ENCODE assay signal across 8 mouse cellular contexts in the genomic region with DNA sequence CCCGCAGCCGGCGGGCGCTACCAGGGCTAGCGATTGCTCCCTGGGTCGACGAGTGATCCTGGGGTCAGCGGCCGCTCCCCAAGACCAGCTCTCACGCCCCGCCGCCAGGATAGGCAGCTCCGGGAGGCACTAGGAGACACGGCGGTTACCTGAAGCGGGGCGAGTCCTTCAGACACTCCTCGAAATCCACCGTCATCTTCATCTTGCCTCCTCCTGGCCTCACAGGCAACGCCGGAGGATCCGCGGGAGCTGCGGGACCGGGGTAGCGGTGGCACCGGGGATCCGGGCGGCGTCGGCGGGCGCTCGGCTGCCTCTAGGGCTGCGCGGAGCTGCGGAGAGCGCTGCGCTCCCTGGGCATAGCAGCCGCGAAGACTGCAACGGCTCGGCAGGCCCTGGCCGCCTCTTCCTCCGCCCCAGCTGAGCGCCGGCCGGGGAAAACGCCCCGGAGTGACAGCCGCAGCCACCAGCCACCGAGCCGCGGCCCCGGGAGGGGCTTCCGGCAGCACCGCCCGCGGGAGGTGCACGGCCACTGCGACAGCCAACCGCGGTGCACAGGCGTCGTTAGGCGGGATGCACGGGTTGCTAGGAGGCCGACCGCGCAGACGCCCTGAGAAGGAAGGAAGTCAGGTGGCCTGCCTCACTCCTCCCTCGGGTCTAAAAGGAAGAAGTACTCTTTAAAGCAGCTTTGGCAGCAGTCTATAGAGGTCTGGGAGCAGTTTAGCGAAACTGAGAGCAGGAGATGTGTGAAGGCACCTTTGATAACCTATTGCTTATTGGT. TPM values are rescaled to one million over a fixed set of nuclear protein-coding genes. Genes with fewer than 3 reads are reported as not detected.
DNase-seq lines count a peak whose midpoint lies in the region; ATAC-seq and TF ChIP-seq lines count a peak whose summit lies in the region.

A gene (minus strand): TSS at position 456 of the 778 bp plus-strand sequence.

- peaks cover 13% of the 10 kb centered on the region; the same call in 1 of the 2 replicates for H3K4me1 ChIP-seq in embryonic facial prominence, embryonic 14.5 days (ENCODE audit: control insufficient read depth, insufficient read depth, low read length)
- peaks cover 5% of the 10 kb centered on the region for H3K4me1 ChIP-seq in heart, adult 2 months (ENCODE audit: control insufficient read depth, insufficient read depth, low read length)
- H3K4me1 ChIP-seq in limb, embryonic 13.5 days = peaks cover 20% of the 10 kb centered on the region
- H3K4me1 ChIP-seq in midbrain, embryonic 16.5 days (ENCODE audit: control insufficient read depth, insufficient read depth, low read length) = peaks cover 17% of the 10 kb centered on the region

- intact Hi-C loops in heart, adult 2 months (cut with DNase I) = loop anchor here (2.0 to 5.0 kb wide), 2 partner anchors 74 to 146 kb away; a partner anchor contains a TSS

- H3K9me3 ChIP-seq in embryonic facial prominence, embryonic 14.5 days (ENCODE audit: control insufficient read depth, low read length) = no peaks in the 10 kb centered on the region
- H3K9me3 ChIP-seq in limb, embryonic 13.5 days = no peaks in the 10 kb centered on the region
- H3K9me3 ChIP-seq in midbrain, embryonic 16.5 days (replicated peaks; ENCODE audit: control insufficient read depth, low read length, poor library complexity, severe bottlenecking) = no peaks in the 10 kb centered on the region

- H3K9ac ChIP-seq in embryonic facial prominence, embryonic 14.5 days (ENCODE audit: low read depth, low read length) = peak within 1 kb of the TSS; percentile 94
- peak within 1 kb of the TSS; percentile 96 for H3K9ac ChIP-seq in heart, adult 2 months (ENCODE audit: low read depth, low read length)
- H3K9ac ChIP-seq in limb, embryonic 13.5 days = peak within 1 kb of the TSS; percentile 92
- peak within 1 kb of the TSS; percentile 96 for H3K9ac ChIP-seq in midbrain, embryonic 16.5 days (ENCODE audit: low read depth, low read length)

- H3K27ac ChIP-seq in embryonic facial prominence, embryonic 14.5 days (replicated peaks; ENCODE audit: low read depth, low read length) = peak within 1 kb of the TSS; percentile 95
- peak within 1 kb of the TSS; percentile 97 for H3K27ac ChIP-seq in heart, adult 2 months
- peak within 1 kb of the TSS; percentile 92 for H3K27ac ChIP-seq in limb, embryonic 13.5 days
- H3K27ac ChIP-seq in midbrain, embryonic 16.5 days (ENCODE audit: low read length) = peak within 1 kb of the TSS; percentile 95

- H3K4me3 ChIP-seq in embryonic facial prominence, embryonic 14.5 days (ENCODE audit: low read depth, low read length) = peak within 1 kb of the TSS; percentile 94
- peak within 1 kb of the TSS; percentile 98 for H3K4me3 ChIP-seq in heart, adult 2 months
- H3K4me3 ChIP-seq in limb, embryonic 13.5 days = peak within 1 kb of the TSS; percentile 96
- H3K4me3 ChIP-seq in midbrain, embryonic 16.5 days (ENCODE audit: low read depth, low read length) = peak within 1 kb of the TSS; percentile 97

- DNase-seq in 3T3-L1 (ENCODE audit: low read depth, low spot score) = peak; percentile 97
- DNase-seq in adrenal gland, postnatal 4 days (ENCODE audit: low spot score in 2 of 2) = peak; percentile 96 to 97
- peak; percentile 99 for DNase-seq in embryonic facial prominence, embryonic 14.5 days (ENCODE audit: low spot score)
- DNase-seq in heart, adult 2 months = peak; percentile 98 to 99
- peak; percentile 98 for DNase-seq in kidney, adult 8-10 months
- peak; percentile 88 to 96 for DNase-seq in spleen, postnatal 10 days (ENCODE audit: low spot score in 2 of 2)

- TF ChIP-seq CTCF in heart, adult 2 months (IDR thresholded peaks at IDR 0.05) = no peak

- no peak for TF ChIP-seq EP300 in heart, adult 2 months (IDR thresholded peaks at IDR 0.05; ENCODE audit: insufficient read depth, low read depth, low read length)

- no peaks in the 10 kb centered on the region for H3K27me3 ChIP-seq in embryonic facial prominence, embryonic 14.5 days (replicated peaks; ENCODE audit: control insufficient read depth, insufficient read depth, low read length)
- H3K27me3 ChIP-seq in heart, adult 2 months (ENCODE audit: control insufficient read depth, insufficient read depth, low read length) = no peaks in the 10 kb centered on the region
- H3K27me3 ChIP-seq in limb, embryonic 13.5 days = no peaks in the 10 kb centered on the region
- no peaks in the 10 kb centered on the region for H3K27me3 ChIP-seq in midbrain, embryonic 16.5 days (ENCODE audit: control insufficient read depth, insufficient read depth, low read depth, low read length)

- peak within 1 kb of the TSS; percentile 83 for H3K4me2 ChIP-seq in embryonic facial prominence, embryonic 14.5 days (ENCODE audit: low read depth, low read length)
- peak within 1 kb of the TSS; percentile 84 for H3K4me2 ChIP-seq in limb, embryonic 13.5 days (replicated peaks)
- peak within 1 kb of the TSS; percentile 75 for H3K4me2 ChIP-seq in midbrain, embryonic 16.5 days (ENCODE audit: low read length)

- peak; percentile 99 for ATAC-seq in embryonic facial prominence, embryonic 14.5 days (ENCODE audit: low read depth)
- ATAC-seq in limb, embryonic 13.5 days (ENCODE audit: low FRiP score, low read depth) = peak; percentile 100
- ATAC-seq in midbrain, embryonic 16.5 days = peak; percentile 99

- H3K79me2 ChIP-seq in heart, adult 2 months (replicated peaks; ENCODE audit: control insufficient read depth, insufficient read depth, low read length) = peaks cover 4% of the 10 kb centered on the region

- H3K36me3 ChIP-seq in embryonic facial prominence, embryonic 14.5 days (ENCODE audit: control insufficient read depth, insufficient read depth, low read length) = no peaks in the 10 kb centered on the region
- H3K36me3 ChIP-seq in heart, adult 2 months (ENCODE audit: control insufficient read depth, insufficient read depth, low read length) = peaks cover 4% of the 10 kb centered on the region; the same call in 1 of the 2 replicates
- H3K36me3 ChIP-seq in limb, embryonic 13.5 days = no peaks in the 10 kb centered on the region
- no peaks in the 10 kb centered on the region for H3K36me3 ChIP-seq in midbrain, embryonic 16.5 days (ENCODE audit: control insufficient read depth, insufficient read depth, low read length)

- WGBS in embryonic facial prominence, embryonic 14.5 days = under 1% methylated on average over 30 of the region's 73 CpGs
- WGBS in heart, adult 2 months = under 1% methylated on average over 73 of the region's 73 CpGs
- under 1% methylated on average over 54 of the region's 73 CpGs for WGBS in limb, embryonic 13.5 days
- 0% methylated on average over 64 of the region's 73 CpGs for WGBS in midbrain, embryonic 16.5 days

- peak; percentile 86 for TF ChIP-seq POLR2A in heart, adult 2 months (IDR thresholded peaks at IDR 0.05; ENCODE audit: insufficient read depth, low read depth, low read length)

RNA-seq across cellular contexts. Expression of the gene that starts here (rescaled TPM):
- total RNA-seq in adrenal gland, postnatal 4 days (2021) = 10 to 100 TPM; 49.8 to 49.9 TPM
- polyA plus RNA-seq in embryonic facial prominence, embryonic 14.5 days (2014; fragmentation: Nextera tagmentation; extraction: Ambion mirVana) = 26.3 and 27.2 TPM in 2 replicates
- 10 to 100 TPM; 17.6 to 17.8 TPM for total RNA-seq in heart, adult 2 months (2021)
- 8.2 and 10.0 TPM in 2 replicates for polyA plus RNA-seq in heart, adult 2 months (2012; rRNA removed)
- polyA plus RNA-seq in limb, embryonic 13.5 days (2015; fragmentation: Nextera tagmentation; extraction: Ambion mirVana) = 18.6 and 20.9 TPM in 2 replicates
- polyA plus RNA-seq in midbrain, embryonic 16.5 days (2015; fragmentation: Nextera tagmentation; extraction: Ambion mirVana) = 8.9 and 11.3 TPM in 2 replicates

Comparison
In these comparisons a context has a peak if more than half of its experiments do, and no peak if none do; other contexts are left out.
1. Peak in every context shown above with its lines: DNase-seq, ATAC-seq, H3K4me3 ChIP-seq and H3K27ac ChIP-seq.